Mouse (Mus musculus) hematopoietic stem cell, adult 5-6 weeks (primary cell): ENCODE data around the gene Comtd1. TPM values are rescaled to one million over a fixed set of nuclear protein-coding genes. Genes with fewer than 3 reads are reported as not detected.

Source experiments
- ATAC-seq, 2 experiments: fragments of 125-278 bp in 1 of 2; replicated peaks in 1 of 2; 2 replicates each; pipeline ENCODE4 v1.8.0; 2016 to 2017; ENCODE audit warnings: inconsistent platforms in 2 of 2, mild to moderate bottlenecking in 2 of 2, moderate number of reproducible peaks in 2 of 2, low read depth in 1 of 2, moderate TSS enrichment in 1 of 2; ENCODE audit not compliant: low FRiP score in 2 of 2, poor library complexity in 2 of 2, severe bottlenecking in 2 of 2, insufficient read depth in 1 of 2, low TSS enrichment in 1 of 2
- total RNA-seq: library from RNA; stranded (forward); fragments of 172-1452, 232-1000 nt; gene quantifications from 2 replicates; pipeline ENCODE4 v1.2.3, GENCODE M21; 2017

The Comtd1 gene
- total RNA-seq, 1 experiment from 2014 or later = 5.2 TPM

DNA sequence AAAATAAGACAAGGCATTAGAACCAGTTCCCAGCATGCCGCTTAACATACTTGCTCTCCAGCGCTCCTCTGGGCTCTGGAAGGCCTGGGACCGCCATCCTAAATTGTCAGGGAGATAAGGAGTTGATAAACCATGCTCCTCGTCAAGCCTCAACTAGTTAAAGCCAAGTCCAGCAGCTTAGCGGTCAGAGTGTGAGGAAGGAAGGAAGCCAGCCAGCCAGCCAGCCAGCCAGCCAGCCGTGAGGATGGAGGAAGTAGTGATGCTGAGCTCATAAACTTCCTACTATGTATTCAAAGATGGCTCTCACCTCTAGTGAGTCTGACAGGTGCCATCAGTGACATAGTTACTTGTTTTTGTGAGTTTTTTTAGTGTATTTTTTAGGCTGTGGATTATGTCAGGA, 5.5 kb downstream of the Comtd1 start:
- ATAC-seq = no peak

DNA sequence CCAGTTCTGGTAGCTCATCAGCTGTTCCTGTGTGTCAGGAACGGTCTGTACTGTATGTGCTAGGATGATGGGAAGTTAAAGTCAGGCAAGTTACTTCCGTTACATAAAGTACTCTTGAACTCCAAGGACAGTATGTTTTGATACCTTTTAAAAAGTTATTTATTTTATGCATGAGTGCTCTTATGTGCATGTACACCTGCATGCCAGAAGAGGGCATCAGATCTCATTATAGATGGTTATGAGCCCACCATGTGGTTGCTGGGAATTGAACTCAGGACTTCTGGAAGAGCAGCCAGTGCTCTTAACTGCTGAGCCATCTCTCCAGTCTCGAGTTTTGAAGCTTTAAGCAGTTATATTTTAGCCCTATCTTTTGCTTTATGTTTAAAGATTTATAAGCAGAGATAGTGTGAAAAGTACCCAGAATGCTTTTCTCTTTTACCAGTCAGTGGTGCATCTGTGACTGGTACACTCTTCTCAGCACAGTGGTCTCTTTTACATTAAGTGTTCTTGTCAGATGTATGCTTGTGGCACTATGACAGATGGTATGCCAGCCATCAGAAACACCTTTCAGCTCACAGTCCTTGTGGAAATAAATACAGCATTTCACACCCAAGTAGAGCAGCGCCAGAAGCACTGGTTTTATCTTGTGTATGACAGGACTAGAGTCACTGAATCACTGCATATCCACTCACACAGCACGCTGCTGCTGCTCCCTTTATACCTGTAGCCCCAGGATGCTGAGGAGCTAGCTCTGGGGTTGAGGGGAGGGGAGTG, 6.8 kb downstream of the Comtd1 start:
- ATAC-seq = no peak

DNA sequence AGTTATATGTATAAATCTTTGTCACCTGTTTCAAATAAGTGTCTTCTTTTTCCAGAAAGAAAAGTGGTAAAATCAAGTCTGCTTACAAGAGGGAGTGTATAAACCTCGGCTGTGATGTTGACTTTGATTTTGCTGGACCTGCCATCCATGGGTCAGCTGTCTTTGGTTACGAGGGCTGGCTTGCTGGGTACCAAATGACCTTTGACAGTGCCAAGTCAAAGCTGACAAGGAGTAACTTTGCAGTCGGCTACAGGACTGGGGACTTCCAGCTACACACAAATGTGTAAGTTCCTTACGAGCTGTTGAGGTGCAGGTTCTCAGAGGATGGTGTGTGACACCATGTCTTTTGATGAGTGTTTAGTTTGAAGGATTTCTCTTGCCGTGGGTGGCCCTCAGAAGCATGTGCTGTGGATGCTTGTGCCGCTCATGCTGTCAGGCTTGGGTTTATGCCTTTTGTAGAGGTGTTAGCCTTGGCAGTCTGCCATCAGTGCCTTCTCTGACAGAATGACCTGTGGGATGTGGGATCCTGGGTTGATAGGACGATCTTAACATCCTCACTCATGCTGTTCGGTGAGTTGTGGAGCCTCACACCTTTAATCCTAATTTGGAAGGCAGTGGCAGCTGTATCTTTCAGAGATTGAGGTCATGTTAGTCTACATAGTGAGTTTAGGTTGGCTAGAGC, 10.3 kb downstream of the Comtd1 start:
- no peak for ATAC-seq

DNA sequence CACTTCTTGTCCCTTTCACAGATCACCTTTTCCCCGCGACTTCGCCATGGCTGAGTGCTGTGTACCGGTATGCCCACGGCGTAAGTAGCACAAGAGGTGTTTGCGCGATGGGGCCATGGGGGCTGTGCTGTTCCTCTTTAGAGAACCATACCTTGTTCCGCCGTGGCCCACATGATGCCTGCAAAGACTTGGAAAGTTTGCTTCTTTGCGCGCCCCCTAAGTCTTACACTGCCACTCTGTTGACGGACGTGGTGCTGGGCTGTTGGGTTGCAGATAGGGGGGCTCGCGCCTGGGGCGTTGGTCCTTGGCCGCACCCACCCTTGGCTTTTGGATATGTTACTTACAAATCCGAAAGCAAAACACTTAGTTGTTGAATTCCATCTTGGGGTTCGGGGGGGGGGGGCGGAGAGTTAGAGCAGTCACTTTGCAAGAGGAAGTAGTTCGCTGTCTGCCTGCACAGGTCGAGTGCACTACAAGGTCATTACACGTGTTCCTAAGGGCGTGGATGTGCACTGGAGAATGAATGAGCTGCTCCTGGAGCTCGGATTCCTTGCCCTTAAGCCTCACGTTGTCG, 16.9 kb downstream of the Comtd1 start:
- peak; percentile 49 to 50; a peak in 2 of 4 replicates for ATAC-seq

DNA sequence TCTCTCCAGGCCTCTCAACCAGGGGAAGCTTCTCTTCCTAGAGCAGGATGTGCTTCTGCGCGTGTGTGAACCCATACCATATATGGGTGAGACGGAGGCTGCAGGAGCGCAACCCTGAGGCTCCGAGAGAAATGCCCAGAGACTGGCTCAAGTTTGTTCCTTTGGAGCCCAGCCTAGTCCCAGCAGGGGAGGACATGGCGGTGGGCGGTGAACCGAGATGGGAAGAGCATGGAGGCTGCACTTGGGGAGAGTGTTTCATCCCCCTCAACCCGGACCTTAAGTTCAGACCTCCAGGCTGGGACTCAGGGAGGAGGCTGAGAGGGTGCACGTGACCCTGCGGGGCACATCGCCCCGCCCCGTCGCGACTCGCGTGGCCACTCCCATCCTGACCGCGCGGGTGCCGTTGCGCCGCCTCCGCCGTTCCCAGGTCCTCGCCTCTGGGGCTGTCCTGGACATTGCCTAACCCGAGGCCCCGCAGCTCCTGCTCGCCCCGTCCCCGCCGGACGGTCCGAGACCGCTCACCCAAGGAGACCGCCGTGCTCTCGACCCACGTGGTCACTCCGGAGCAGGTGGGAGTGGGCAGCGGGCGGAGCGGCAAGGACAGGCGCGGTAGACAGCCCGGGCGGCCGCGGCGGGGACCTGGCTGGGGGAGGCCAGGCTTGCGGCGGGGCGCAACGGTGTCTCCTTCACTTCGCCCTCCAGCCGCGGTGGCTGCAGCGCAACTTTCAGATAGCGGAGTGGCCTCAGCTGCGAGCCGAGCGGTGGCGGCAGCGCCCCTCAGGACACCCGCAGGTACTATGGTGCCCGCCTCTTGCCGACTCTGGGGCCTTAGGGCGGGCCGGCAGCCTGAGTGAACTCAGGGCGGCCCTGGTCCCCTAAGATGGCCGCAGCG, 17.7 kb downstream of the Comtd1 start:
- ATAC-seq = peak; percentile 94

DNA sequence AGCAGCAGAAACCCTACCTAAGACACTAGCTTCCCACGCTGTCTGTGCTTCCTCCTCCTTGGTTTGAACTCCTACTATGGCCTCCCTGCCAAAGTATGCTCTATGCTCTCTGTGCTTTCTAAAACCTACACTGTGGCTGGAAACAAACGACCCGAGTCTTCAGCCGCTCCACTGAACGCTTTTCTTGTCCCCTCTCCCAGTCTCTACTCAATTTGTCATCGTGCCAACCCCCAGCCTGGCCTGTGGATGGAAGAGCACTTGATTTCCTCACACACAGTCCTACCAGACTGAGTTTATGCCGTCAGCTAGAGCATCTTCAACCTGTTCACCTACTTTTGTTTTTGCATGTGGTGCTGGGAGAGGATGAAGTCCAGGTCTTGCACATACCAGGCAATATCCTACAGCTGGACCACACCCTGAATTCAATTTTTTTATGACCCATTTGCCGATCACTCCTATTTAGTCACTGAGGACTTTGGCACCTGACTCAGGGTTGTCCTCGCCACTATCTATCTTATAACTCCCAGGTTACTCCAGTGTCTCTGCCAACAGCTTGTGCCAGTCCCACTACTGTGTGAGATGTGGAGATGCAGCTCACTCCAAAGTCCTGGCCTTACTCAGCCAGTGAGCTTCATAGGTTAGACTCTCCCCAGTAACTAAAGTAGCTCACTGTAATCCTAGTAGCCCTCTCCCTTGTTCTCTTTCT, 22.8 kb downstream of the Comtd1 start:
- no peak for ATAC-seq

DNA sequence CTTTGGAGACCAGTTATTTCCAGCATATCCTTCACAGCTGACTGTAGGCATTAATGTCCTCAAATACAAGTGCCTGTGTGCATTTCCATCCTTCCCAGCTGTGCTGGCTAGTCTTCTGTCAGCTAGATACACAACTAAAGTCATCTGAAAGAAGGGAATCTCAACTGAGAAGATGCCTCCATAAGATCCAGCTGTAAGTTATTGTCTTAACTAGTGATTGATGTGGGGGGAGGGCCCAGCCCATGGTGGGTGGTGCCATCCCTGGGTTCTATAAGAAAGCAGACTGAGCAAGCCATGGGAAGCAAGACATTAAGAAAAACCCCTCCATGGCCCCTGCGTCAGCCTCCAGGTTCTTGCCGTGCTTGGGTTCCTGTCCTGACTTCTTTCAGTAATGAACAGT, 23.8 kb downstream of the Comtd1 start, which contains the start of gene Vdac2:
Vdac2 (plus strand) TSS at position 301 of the 400 bp plus-strand sequence.
- ATAC-seq = no peak

DNA sequence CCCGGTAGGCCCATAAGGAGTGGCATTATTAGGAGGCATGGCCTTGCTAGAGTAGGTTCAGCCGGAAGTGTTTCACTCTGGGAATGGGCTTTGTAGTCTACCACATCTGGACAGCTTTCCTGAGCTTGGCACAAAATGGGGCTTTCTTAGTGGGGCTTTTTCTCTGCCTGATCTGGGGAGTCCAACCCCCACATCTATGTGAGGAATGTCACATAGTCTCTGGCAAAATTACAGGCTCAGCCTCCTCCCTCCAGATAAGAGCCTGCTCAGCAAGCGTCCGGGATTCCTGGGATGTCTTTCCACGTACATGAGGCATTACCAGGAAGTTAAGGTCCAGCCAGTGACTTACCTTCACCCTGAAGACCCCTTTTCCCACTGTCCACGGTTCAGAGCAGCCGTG, 24.9 kb downstream of the Comtd1 start:
- no peak for ATAC-seq

DNA sequence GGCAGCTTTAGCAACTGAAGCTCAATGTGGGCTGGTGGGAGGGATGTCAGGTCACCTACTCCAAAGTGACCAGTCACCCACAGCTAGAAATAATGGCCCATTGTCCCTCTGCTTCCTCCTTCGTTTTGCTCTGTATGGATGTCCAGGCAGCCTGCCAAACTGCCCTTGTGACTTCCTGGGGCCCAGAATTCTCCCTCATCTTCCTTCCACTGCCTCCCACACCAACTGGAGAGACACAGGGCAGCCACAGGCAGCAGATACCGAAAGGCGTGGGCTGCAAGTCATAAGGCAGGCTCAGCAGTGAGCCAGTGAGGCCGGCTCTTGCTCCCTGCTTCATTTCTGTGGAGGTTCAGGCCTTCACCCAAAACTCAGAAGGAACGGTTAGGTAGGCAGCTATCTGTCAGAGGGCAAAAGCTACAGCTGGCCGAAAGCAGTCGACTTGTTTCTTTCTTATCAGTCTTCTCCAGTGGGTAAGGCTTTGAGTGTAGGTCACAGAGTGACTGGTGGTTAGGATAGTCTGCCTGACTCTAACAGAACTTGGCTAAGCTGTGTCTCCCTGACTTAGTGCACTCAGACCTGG, 25.9 kb downstream of the Comtd1 start:
- peak; percentile 75 to 77 for ATAC-seq

DNA sequence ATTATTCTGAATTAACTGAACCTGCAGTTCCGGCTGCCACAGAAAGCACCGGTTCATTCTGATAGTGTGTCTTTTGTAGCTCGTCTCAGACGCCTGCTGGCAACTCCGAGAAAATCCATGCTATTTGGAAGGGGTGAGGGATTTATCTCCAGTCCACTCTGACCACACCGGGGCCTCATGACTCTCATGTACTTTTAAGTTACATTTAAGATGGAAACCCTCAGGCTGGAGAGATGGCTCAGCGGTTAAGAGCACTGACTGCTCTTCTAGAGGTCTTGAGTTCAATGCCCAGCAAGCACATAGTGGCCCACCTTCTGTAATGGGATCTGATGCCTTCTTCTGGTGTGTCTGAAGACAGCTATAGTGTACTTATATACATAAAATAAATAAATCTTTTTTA, 26.5 kb downstream of the Comtd1 start:
- ATAC-seq = no peak

DNA sequence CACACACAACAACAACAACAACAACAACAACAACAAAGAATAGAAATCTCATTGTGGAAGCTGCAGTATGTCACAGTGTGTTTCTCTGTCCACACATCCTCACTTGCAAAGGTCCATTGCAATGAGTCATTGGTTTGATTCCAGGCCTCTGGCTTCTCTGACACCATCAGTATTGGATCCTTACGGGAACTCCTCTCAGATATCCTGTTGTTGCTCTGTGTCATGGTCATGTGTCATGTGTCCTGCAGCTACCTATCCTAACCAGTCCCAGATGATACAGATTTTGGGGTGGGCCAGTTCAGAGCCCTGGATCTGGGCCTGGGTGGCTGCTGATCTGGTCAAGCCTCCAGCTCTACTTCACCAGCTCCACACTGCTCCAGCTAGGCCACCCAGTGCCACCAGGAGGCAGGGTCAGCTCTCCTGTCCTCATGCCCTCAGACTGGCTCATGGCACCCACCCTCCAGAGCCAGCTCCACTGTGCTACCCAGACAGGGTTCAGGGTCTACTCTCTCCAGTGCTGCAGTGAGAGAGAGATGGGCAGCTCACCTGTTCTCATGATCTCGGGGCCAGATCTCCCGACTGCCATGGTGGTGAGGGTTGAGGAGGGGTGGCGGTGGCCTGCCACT, 27.8 kb downstream of the Comtd1 start:
- ATAC-seq = no peak

DNA sequence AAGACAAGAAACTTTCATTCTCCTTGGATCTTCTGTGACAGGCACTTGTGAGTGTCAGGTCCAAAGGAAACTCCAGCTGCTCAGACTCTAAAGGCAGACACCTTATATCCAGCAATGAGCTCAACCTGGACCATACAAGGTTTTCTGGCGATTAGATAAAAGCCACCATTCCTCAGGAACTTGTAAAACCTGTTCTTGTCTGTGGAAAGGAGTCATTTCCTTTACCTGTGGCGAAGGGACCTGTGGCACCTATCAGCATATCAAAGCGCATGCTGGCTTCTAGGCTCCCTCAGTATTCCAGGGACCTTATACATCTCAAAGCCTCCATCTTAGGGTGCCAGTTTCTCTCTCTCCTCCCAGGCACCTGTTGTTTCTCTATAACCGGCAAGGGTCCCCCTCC, 31.3 kb downstream of the Comtd1 start:
- no peak for ATAC-seq

DNA sequence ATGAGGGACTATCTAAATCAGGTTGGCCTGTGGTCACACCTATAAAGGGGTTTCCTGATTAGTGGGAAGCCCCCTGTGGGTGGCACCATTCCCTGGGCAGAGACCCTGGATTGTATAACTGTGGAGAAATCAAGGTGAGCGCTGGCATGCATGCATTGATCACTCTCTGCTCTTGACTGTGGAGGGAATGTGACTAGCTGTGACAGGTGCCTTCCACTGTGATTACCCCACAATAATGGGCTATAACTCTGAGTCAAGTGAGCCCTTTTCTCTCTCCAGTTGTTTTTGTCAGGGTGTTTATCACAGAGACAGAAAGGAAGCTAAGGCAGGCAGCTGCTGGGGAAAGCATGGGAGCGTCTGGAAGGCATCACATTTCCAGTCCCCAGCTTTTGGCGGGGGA, 32.5 kb downstream of the Comtd1 start:
- no peak for ATAC-seq

DNA sequence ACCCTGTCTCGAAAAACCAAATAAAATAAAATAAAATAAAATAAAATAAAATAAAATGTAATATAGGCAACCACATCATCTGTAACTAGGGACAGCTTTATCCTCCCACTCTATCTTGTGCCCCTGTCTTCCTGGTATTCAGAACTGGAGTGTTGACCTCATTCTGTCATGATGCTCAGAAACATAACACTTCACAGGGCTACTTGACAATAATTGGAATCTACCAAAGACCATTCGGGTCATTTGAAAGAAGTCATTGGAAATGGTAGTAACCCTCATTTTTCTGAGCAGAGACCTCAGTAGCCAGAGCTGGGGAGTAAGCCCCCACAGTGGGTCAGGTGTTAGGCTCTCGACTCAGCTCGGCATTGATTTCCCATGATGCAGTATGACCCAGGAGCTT, 34.2 kb downstream of the Comtd1 start:
- ATAC-seq = no peak

DNA sequence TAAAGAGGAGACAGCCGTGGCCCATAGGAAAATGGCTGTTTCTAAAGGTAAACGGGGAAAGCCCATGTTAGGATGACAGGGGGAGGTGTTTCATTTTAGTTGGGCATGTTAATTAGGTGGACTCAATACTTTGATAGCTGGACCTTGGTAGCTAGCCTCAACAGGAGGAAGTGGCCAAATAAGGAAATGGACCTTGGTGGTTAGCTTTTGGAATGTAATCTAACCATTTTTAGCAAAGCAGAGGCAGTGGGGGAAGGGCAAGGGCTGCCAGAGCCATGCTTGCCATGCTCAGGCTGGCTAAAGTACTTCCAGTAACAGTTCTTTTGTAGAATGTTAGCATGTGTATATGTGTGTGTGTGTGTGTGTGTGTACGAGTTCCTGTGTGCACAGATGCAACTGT, 34.9 kb downstream of the Comtd1 start:
- no peak for ATAC-seq

DNA sequence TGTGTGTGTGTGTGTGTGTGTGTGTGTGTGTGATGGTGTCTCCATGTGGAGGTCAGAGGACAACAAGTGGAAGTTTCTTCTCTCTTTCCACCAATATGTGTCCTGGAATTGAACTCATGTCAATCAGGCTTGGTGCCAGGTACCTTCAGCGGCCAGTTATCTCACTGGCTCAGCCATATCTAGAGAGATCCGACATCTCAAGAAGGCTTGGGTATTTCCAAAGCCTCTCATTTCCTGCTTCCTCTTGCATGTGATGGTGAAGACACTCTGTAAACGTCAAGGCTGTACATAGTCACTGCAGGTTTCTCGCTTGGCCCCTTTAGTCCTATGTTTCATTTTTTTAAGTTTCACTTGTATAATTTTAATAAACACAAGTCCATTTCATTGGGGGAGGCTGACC, 35.6 kb downstream of the Comtd1 start:
- ATAC-seq = no peak
